Mouse (Mus musculus) spleen, postnatal 36 days (tissue): Measurements from ENCODE around the gene Abca1.

ENCODE experiments used
- DNase-seq, 2 experiments: peaks; one replicate each; pipeline ENCODE4 v3.0.0; 2022; ENCODE audit warnings: low spot score in 2 of 2, mixed read lengths in 1 of 2

The Abca1 gene

DNA sequence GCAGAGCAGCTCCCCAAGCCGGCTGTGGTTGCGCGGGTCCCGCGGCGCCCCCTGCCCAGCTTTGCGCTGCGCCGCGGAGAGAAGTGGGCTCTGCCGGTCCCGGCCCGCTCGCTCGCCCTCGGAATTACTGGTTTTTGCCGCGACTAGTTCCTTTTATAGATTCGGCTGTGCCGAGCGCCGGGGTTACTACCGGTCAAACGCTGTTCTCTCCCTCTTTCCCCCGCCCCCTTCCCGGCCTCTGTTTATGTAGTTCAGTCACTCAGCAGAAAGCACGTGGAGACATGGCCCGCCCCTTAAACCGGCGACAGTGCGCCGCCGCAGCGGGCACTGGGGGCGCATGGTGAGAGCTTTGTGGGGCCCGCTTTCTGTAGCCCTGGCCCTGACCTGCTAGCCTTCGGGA is at the start of gene Abca1:
Abca1 (minus strand) TSS at position 129 of the 400 bp plus-strand sequence.
- peak; percentile 93 to 96 for DNase-seq

DNA sequence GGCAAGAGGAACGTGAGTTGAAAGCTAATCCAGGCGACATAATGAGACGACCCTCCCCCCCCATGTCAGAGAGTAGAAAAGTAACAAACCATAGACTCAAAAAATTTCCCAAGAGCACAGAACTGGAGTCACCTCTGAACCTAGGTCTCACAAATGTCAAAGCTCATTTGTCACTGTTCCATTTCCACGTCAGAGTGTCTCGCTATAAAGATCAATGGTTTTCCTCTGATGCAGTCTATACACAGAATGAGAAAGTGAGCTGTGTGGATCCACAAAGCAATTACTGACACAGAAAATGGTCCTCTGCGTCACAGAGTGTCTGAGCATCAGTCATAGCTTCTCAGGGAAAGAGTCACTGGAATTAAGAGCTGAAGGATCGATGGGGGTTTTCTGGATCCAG is 44.8 kb upstream of the Abca1 start:
- no peak for DNase-seq

DNA sequence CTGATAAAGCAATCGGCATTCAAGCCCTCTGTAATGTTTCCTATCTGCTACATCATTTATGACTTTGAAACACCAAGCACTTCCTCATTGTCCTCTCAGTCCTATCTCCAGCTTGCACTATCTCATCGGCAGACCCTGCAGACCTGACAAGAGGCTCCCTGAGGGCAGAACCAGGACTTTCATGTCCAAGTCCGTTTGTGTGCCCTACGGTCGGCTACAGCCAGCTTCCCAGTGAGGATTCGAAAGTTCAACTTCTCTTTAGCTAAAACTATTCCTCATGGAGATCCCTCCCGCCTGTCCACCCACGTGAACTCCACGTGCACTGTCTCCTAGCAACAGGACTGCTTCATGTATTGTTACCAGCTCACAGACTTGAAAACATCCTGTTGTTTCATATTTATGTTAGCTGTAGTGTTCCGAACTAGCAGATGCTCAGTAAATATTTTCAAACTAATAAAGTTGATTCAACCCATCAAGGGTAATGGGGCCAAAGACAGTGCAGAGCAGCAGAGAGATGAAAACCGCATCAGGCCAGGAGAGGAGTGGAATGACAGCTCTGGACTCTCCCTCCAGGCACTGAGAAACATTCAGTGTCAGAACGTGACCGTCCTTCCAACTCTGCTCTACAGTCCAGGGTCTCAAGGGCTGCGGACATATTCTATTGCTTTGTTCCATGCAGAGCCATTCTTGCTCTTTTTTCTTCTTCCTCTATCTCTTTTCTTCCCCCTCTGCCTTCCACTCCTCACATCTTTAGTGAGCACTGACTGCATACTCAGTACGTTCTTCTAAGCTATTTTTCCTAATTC is 44.1 kb upstream of the Abca1 start:
- no peak for DNase-seq

DNA sequence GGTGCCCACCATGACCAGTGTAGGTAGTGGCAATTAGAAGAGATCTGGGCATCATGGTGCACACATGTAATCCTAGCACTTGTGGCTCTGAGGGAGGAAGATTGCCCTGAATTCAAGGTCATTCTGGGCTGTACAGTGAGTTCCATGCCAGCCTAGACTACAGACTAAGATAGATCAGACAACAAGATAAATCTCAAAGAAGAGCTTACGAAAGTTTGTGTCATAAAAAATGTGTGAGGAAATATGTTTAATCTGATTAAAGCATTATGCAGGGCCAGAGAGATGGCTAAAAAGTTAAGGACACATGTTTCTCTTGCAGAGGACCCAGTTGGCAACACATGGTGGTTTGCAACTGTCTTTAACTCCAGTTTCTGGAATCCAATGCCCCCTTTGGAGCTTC is 40.6 kb upstream of the Abca1 start:
- DNase-seq: no peak

DNA sequence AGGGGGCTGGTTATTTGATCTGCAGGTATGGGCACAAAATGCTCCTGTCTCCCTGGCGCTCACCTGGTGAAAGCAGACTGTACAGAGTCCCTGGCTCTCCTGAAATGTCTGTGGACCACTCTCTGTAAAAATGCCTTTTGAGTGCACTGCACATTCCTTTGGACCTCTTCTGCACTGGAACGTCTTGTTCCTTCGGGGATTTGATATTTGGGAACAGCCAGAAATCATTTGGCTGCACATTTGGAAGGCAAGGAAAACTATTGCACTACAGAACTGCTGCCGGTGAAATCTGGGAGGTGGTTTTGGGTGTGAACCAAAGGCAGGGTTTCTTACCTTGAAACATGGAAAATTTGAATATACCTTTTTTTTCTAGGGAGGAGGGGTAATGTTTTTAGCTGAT is 38.1 kb upstream of the Abca1 start:
- no peak for DNase-seq

DNA sequence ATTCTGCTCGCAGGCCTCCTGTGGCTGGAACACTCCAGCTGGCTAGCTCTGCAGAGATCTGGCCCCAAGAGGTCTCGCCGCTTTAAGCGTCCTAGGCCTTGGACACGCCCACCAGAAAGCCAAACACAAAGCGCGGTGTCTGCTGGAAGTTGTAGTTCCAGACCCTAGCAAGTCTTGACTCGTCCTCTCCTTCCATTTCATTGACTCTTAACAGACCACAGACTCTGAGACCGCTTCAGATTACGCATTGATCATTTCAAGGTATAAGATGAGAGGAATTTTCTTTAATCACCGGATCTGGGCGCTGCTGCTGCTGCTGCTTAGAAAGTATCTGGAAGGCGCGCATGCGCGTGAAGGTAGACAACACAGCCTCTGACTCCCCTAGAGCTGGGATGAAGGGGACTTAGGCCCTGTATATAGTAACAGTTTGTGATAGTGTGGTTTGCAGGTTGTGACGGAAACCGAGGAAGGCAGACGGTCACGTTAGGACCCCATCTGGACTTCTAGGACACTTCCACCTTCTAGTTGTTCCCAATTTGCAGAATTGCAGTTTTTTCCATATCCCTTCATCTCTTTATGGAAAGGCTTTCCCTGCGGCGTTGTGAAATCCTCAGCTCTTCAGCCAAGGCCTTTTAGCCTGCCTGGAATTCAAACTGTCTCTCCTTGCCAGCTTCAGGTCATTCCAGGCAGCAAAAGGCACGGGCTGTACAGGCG is 36.5 kb upstream of the Abca1 start:
- DNase-seq: peak; percentile 83 to 87

DNA sequence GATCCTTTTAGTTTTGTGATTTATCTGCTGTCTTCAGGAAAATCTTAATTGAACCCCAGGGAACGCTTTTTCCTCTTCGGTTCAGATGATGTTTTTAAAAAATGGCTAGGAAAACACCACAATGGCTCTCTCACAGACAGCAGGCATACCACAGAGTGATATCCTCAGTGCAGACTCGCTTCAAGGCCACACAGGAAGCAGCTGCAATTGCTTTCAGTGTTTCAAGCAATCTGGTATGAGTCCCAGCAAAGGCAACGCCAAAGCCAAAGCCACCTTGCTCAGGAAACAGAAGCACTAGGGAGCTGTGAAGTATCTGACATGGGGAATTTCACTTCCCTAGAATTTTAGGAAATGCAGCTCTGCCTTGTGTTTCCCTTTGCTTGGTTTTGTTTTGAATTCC is 27.4 kb upstream of the Abca1 start:
- DNase-seq: peak; percentile 8 to 37

DNA sequence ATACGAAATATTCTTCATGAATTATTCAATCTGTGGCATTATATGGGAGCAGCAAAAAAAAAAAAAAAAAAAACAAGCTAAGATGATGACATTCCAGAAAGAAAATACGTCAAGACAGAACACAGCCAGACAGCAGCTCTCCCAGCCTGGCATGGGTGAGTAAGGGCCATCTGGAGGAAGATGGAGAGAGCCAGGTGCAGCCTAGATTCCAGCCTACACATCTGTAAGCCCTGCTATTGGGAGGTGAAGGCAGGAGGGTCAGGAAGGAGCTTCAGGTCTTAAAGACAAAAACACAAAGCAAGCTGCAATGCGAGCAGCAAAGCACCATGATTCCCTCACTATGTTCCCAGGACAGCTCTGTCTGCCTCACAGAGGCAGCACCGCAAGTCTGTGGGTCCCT is 26.9 kb upstream of the Abca1 start:
- no peak for DNase-seq

DNA sequence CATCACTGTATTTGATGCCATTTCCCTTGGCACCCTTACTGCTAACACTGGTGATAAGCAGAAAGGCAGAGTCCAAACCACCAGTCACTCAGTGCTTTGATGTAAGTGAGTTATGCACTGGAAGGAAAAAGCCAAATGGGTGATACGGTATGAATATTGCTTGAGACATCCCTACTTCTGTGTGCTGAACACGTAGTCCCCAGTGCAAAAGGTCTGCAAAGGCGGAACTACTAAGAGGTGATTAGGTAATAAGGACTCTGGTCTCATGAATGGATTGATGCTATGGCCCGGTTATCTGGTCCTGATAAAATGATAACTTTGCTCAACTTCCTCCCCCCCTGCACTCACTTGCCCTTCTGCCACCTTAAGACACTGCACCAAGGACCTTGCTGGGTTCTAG is 26.4 kb upstream of the Abca1 start:
- DNase-seq: no peak

DNA sequence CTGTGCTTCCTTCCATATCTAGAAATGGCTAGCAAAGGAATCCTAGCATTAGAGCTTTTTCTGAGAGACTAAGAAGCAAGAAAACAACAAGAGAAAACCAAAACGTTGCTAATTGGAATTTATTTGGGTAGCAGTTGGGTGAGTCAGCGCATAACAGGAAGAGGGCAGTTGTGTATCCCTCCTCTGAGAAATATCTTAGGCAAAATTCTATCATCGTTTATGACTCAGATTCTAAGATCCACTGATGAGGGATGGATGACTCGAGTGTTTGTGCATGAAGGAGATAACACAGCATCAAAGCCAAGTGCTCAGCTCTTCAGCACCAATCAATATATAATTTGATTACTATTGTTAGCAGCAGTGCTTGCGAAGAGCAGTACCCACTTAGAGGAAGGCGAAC is 21.8 kb upstream of the Abca1 start:
- no peak for DNase-seq

DNA sequence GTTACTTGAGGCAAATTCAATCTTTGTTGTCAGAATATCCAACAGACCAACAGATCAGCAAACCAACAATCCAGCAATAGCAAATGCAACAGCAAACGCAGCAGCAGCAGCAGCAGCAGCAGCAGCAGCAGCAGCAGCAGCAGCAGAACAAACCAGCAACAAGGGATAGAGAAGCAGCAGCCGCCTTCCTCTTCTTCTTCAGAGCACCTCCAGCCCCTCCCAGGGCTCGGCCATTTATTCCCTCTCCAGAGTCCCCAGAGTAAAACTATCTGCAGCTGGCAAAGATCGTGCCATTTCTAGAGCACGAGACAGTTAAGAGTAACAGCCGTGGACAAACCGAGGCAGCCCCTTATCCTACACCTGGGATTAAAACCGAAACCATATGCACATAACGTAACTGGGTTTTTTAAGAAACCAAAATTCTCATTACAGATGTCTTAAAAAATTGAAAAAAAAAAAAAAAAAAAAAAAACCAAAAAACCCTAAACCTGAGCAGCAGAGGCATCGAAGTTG is 19.7 kb upstream of the Abca1 start:
- no peak for DNase-seq

DNA sequence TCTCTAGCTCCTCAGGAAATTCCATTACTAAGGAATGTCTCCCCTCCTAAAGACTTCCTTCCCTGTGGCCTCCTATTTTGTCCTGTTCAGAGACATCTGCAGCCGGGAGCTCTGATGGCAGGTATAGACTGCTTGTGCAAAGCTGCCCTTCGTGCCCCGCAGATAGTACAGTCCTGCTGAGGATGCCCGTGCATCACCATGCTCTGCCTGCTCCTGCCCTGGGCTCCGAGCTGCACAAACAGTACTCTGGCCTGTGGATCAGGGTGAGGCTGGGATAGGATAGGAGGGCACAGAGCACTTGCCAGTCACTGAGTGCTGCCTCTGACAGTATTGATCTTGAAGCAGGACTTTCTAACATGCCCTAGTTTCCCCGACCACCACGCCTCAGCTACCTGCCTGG is 18.8 kb upstream of the Abca1 start:
- no peak for DNase-seq

DNA sequence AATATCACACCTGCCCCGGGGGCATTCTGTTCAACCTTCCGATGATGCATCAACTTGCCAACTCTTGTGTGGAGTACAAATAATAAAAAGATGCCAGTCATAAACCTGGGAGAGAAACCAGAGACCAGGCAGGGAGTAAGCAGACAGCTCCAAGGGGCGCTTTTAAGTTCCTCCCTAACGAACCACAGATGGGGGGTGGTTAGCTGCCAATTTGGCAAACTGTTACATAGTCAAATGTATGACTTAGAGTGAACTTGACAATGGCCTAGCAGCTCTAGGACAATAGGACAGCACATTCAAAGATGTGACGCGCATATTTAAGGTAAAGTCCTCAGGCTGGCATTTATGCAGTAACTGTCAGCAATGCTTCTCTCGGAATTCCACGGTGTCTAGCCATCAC is 18.0 kb upstream of the Abca1 start:
- DNase-seq: no peak

DNA sequence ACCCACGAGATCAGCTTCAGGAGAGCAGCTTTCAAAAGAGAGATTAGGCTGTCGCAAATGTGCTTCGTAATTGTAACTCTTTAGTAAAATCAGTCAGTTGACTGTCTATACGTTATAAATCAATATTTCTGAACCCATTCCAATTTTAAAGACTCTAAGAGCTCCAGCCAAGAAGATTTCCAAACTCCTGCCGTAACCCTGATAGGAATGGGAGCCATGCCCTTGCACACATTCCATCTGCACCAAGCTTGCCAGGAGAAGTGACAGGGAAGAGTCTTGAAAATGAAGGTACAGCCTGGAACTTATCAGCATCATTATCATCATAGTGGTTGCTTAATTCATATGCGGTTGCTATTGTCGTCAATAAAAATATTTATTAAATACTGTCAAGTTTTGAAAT is 15.2 kb upstream of the Abca1 start:
- no peak for DNase-seq

DNA sequence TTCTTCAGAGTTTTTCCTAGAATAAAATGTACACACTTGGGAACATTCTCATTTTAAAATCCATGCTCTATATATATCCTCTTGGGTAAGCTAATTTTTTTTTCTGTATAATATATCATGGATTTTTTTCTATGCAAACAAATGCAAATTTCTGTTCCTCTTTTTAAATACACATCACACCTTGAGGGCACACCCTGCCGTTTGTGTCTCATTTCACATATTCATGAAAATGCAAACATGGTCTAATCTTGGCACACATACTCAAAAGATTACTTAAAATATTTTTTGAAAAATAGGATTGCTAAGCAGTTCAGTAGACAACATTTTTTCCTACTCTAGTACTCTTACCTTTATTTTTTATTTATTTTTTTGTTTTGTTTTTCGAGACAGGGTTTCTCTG is 10.7 kb upstream of the Abca1 start:
- DNase-seq: no peak

DNA sequence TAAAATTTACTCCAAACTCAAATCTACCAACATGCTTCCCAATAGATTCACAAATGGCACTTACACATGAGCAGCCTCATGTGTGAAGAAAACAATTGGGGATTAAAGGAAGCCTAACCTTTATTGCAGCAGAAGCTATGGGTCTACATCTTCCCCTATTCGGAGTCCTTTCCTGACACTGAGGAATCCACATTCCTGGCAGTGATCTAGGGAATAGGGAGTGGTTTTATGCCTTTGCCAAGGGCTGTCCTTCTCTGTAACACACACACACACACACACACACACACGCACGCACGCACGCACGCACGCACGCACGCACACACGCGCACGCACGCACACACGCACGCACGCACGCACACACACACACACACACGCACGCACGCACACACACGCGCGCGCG is 5.5 kb upstream of the Abca1 start:
- DNase-seq: no peak

DNA sequence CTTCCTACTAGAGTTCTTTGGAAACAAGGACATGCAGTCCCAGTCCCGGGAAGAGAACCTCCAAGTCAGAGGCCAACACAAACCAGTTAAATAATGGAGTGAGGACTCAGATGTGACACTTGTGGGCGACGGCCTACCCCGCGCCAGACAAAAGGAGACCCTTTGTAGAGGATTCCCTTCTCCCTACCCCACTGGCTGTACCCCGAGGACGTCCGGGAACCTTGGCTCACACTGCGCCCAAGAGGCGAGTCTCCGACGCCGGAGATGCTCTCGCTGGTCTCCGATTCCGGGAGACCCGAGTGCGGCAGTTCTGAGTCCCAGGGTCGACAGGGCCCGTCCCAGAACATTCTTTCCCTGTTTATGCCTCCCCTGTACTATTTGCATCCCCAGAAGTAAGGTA is 519 bp downstream of the Abca1 start:
- peak; percentile 4 to 19 for DNase-seq

DNA sequence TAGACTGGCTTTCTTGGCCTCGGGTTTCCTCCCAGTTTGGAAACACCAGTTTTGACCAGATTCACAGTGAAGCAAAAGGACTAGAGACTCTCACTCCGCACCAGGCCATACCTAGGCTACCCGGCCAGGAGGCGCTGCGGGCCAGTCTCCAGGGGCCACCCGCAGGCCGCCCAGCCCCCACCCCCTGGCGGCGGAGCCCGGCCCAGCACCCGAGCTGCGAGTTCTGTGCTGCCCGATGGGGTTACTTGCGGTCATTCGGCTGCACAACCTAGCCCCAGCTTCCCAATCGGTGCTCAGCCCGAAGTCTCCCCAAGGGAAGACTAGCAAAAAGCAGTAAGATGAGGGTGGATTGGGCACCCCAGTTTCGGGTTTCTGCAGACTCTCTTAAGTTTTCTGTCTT is 1.1 kb downstream of the Abca1 start:
- peak; percentile 89 to 90 for DNase-seq

DNA sequence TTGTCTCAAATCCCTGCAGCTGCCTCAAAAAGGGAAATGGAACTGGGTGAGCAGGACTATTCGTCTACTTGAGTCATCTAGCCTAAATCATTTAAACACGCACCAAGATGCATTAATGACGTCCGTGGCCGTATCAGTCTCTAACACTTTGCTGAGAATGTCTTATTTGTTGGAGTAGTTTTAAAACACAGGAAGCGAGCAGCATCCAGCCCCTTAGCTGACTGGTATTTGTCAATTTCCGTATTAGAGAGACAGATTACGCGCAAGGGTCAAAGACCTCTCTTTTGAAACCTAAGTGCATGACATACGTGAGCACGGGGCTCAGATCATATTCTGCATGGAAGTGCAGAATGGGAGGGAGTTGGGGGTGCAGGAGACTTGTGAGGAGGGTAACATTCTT is 4.2 kb downstream of the Abca1 start:
- DNase-seq: no peak

DNA sequence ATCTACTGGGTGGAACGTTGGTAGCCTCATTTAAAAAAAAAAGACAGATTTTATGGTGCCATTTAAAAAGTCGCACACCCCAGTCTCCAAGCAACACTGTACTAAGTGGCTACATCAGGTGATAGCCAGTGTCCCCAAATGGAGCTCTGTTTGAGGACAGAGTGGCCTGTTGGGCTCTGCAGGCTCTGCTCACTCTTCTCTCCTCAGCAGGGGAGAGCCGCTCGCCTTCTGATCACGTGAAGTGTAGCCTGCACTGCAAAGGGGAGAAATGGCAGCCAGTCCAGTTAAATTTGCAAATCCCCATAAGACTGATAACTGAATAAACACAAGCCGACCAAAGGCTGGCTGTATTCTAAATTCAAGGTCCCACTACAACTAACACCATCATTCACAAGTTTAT is 6.0 kb downstream of the Abca1 start:
- DNase-seq: no peak

DNA sequence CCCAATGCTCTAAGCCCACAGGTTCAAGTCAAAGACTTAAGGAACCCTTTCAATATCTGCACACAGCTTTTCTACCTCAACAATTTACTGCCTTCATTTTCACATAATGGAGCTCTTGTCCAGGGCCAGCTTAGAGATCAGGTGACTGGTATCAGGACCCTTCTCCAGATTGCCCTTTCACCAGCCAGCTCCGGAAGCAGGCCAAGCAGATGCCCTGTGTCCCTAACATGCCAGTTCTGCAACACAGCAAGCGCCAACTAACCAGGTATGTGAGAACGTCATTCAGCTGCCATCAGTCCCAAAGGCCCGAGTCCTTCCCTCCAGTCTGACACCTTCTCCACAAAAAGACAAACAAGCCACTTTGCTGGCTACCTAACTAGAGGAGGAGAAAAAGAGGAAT is 6.6 kb downstream of the Abca1 start:
- no peak for DNase-seq

DNA sequence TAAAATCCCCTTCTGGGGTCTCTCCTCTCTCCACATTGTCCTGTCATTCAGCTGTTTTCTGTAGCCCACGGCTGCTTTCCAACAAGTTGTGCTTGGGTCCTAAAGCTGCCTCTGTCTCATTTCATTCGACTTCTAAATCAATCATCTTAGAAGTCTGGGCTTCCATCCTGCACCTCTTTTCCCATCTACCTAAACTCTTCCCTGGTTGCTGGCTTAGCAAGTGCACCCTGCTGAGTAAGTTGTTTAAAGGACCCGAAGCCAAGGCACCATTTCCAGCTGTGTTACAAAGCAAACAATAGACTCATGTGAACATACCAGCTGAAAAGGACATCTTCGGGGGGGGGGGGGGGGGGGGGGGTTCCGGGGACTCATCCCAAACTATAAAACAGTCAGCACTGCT is 7.0 kb downstream of the Abca1 start:
- DNase-seq: no peak

DNA sequence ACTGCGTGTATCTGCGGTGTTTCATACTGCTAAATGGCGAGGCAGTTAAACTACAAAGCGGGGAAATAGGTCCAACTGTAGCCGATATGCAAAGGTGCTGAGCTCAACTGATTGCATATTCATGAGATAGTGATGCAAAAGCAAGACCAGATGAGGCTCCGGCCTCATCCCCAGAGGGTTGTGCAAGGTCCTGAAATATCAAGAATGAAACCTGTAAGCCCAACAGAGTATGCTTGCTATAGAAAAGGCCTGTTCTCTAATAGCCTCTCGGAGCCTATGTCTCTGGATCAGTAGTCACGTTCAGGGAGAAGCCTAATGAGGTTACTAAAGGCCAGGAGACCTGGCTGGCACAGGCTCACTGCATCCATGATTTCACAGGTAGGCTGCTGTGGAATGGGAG is 9.2 kb downstream of the Abca1 start:
- peak; percentile 6 to 27 for DNase-seq
